Mouse (Mus musculus) limb, embryonic 14.5 days (tissue): Measurements from ENCODE around the gene Gm15080. TPM values are rescaled to one million over a fixed set of nuclear protein-coding genes. Genes with fewer than 3 reads are reported as not detected.
"Not testable (repeated sequence)": the region's sequence is repeated elsewhere in the genome, so short reads cannot be mapped to it uniquely, and the experiment has no call there.

Experiments used
- ATAC-seq: fragments of 200-750 bp; cut with Nextera tagmentation; 2 replicates; pipeline ENCODE4 v1.8.0; 2017; ENCODE audit warnings: low read depth, moderate number of reproducible peaks, moderate TSS enrichment; ENCODE audit not compliant: low FRiP score
- DNase-seq: peaks from one replicate; pipeline ENCODE4 v3.0.0-alpha.2; 2015; ENCODE audit warnings: low spot score
- H3K27ac ChIP-seq: fragments of 300-500 bp; sonication (generic); replicated peaks from 2 replicates; pipeline ENCODE4 v1.5.1; 2014; ENCODE audit warnings: low read depth, mild to moderate bottlenecking, low read length, moderate library complexity, mixed read lengths
- H3K27me3 ChIP-seq: fragments of 300-500 bp; sonication (generic); 2 replicates; pipeline ENCODE4 v1.6.1; 2014; ENCODE audit warnings: low read length, mixed read lengths; ENCODE audit not compliant: control insufficient read depth, insufficient read depth
- H3K36me3 ChIP-seq: fragments of 300-500 bp; sonication (generic); 2 replicates; pipeline ENCODE4 v1.6.1; 2014; ENCODE audit warnings: mild to moderate bottlenecking, low read length, moderate library complexity, mixed read lengths; ENCODE audit not compliant: control insufficient read depth, insufficient read depth
- H3K4me1 ChIP-seq: fragments of 300-500 bp; sonication (generic); 2 replicates; pipeline ENCODE4 v1.6.1; 2014; ENCODE audit warnings: antibody characterized with exemption, low read length, mixed read lengths; ENCODE audit not compliant: control insufficient read depth, insufficient read depth
- H3K4me2 ChIP-seq: fragments of 300-500 bp; sonication (generic); replicated peaks from 2 replicates; pipeline ENCODE4 v1.6.1; 2014; ENCODE audit warnings: low read depth, mild to moderate bottlenecking, low read length, moderate library complexity; ENCODE audit not compliant: severe bottlenecking
- H3K4me3 ChIP-seq: fragments of 300-500 bp; sonication (generic); replicated peaks from 2 replicates; pipeline ENCODE4 v1.5.1; 2014; ENCODE audit warnings: low read length
- H3K9ac ChIP-seq: fragments of 300-500 bp; sonication (generic); 2 replicates; pipeline ENCODE4 v1.6.1; 2014; ENCODE audit warnings: mild to moderate bottlenecking, low read depth, low read length, moderate library complexity; ENCODE audit not compliant: severe bottlenecking
- H3K9me3 ChIP-seq: fragments of 300-500 bp; sonication (generic); 2 replicates; pipeline ENCODE4 v1.6.1; 2016; ENCODE audit warnings: low read length; ENCODE audit not compliant: control insufficient read depth
- WGBS: fragments of 180-500 bp; shearing (Covaris S2); extraction: QIAGEN DNeasy Blood & Tissue Kit; methylation state at CpG from one replicate; pipeline ENCODE4 v1.1.7; 2014; 5-methylcytosine and 5-hydroxymethylcytosine counted together
- polyA plus RNA-seq, 2 experiments: library from polyadenylated mRNA; depleted of rRNA in 1 of 2; stranded (reverse) in 1 of 2; unstranded in 1 of 2; fragments of >200 nt; fragmentation: Nextera tagmentation in 1 of 2; extraction: Ambion mirVana in 1 of 2; gene quantifications; 2 replicates each; pipeline versions ENCODE4 v1.2.1 to v1.2.3; 2012 to 2014

The Gm15080 gene
- polyA plus RNA-seq (2012; rRNA removed) (not detected in 2 replicates), polyA plus RNA-seq (2014; fragmentation: Nextera tagmentation; extraction: Ambion mirVana) (not detected in 2 replicates)

- not testable (repeated sequence) for H3K4me1 ChIP-seq, H3K4me3 ChIP-seq, H3K27ac ChIP-seq, H3K36me3 ChIP-seq, H3K4me2 ChIP-seq, H3K9ac ChIP-seq, H3K27me3 ChIP-seq, DNase-seq, H3K9me3 ChIP-seq, ATAC-seq
- WGBS, result no CpG with 5 or more reads among the region's 5 CpGs
Observed at GRCm38 (mm10) chrX:147992693-147993092, at the start of gene Gm15080. Gene Gm15080 (plus strand): TSS chrX:147992993.

Other genes starting within 250 kb of the Gm15080 start
- not detected in 2 replicates for gene Gm15128, start 227.0 kb upstream of the Gm15080 start, polyA plus RNA-seq (2012; rRNA removed)
- not detected in 2 replicates for gene Gm15128, start 227.0 kb upstream of the Gm15080 start, polyA plus RNA-seq (2014; fragmentation: Nextera tagmentation; extraction: Ambion mirVana)
- gene Gm15107, start 187.7 kb downstream of the Gm15080 start, polyA plus RNA-seq (2012; rRNA removed), result not detected in 2 replicates
- gene Gm15107, start 187.7 kb downstream of the Gm15080 start, polyA plus RNA-seq (2014; fragmentation: Nextera tagmentation; extraction: Ambion mirVana), result not detected in 2 replicates